Mouse (Mus musculus): ENCODE results near the gene Pogk. TPM values are rescaled to one million over a fixed set of nuclear protein-coding genes. Genes with fewer than 3 reads are reported as not detected.

Pogk gene
- total and polyA plus RNA-seq, 3 experiments: 4.9 to 10.4 (median 7.3) TPM

GRCm38 (mm10) chr1:166362659-166363058 is 47.0 kb downstream of the Pogk start:
- no peak overlapping the region for H3K9ac ChIP-seq (ENCODE audit: insufficient read depth, low read depth)
- H3K4me1 ChIP-seq (ENCODE audit: control insufficient read depth in 1 of 2, insufficient read depth in 2 of 2): peaks cover 4 to 15% of the 10 kb centered on the region in 2 experiments
- no peak overlapping the region for H3K4me2 ChIP-seq (ENCODE audit: insufficient read depth, low read depth, poor library complexity, severe bottlenecking)
- in situ Hi-C loops (cut with MboI; ENCODE audit: low pct_ligation_motif_present, low pct_unique_long_range_greater_than_20kb, low sequenced_read_pairs) (no loop called here), dilution Hi-C loops (cut with MboI; ENCODE audit: extremely low pct_ligation_motif_present, extremely low pct_unique_long_range_greater_than_20kb, low sequenced_read_pairs) (no loop called here)
- TF ChIP-seq ZMIZ1 (IDR thresholded peaks at IDR 0.05; ENCODE audit: low read depth, low read length): no peak
- TF ChIP-seq E2F4 (IDR thresholded peaks at IDR 0.05; ENCODE audit: insufficient replicate concordance, low read depth, low read length): no peak
- no peak for TF ChIP-seq SIN3A (IDR thresholded peaks at IDR 0.05; ENCODE audit: low read length)
- no peak for TF ChIP-seq NELFE (IDR thresholded peaks at IDR 0.05; ENCODE audit: low read depth, low read length)
- TF ChIP-seq MXI1 (IDR thresholded peaks at IDR 0.05; ENCODE audit: low read depth, low read length): no peak
- no peak for TF ChIP-seq ZNF384 (IDR thresholded peaks at IDR 0.05; ENCODE audit: low read depth, low read length)
- no peak for TF ChIP-seq MYC (IDR thresholded peaks at IDR 0.05; ENCODE audit: low read depth, low read length)
- no peak for TF ChIP-seq CHD1 (IDR thresholded peaks at IDR 0.05; ENCODE audit: low read depth, low read length)
- TF ChIP-seq MAFK (IDR thresholded peaks at IDR 0.05; ENCODE audit: insufficient replicate concordance, low read length): no peak
- no peak for TF ChIP-seq PAX5 (IDR thresholded peaks at IDR 0.05; ENCODE audit: low read length)
- TF ChIP-seq TBP (conservative IDR thresholded peaks at IDR 0.05; ENCODE audit: low read depth, low read length): no peak
- TF ChIP-seq ZC3H11A (IDR thresholded peaks at IDR 0.05; ENCODE audit: low read depth, low read length): no peak
- TF ChIP-seq EP300 (IDR thresholded peaks at IDR 0.05; ENCODE audit: low read length): no peak
- no peaks in the 10 kb centered on the region for H3K36me3 ChIP-seq (replicated peaks in 1 of 2; ENCODE audit: control insufficient read depth in 1 of 2, insufficient read depth in 1 of 2, low read length in 1 of 2)
- H3K4me3 ChIP-seq (replicated peaks in 1 of 3; ENCODE audit: low read depth in 2 of 3, low read length in 2 of 3, poor library complexity in 1 of 3): no peak overlapping the region
- H3K79me2 ChIP-seq (replicated peaks; ENCODE audit: control insufficient read depth, extremely low read depth, insufficient read depth, poor library complexity, severe bottlenecking): no peaks in the 10 kb centered on the region
- no peaks in the 10 kb centered on the region for H3K9me3 ChIP-seq (replicated peaks; ENCODE audit: low read length)
- H3K27me3 ChIP-seq (replicated peaks): peaks cover 2% of the 10 kb centered on the region
- no peak for DNase-seq (ENCODE audit: extremely low read depth)
- no peak overlapping the region for H3K27ac ChIP-seq (ENCODE audit: insufficient read depth, low read depth)

GRCm38 (mm10) chr1:166361842-166362241 is 47.8 kb downstream of the Pogk start:
- TF ChIP-seq HCFC1 (IDR thresholded peaks at IDR 0.05; ENCODE audit: low read depth, low read length) (no peak), MAZ (IDR thresholded peaks at IDR 0.05; ENCODE audit: low read depth, low read length) (no peak), JUN (IDR thresholded peaks at IDR 0.05; ENCODE audit: insufficient read depth, low read depth, low read length) (no peak), ZNF384 (IDR thresholded peaks at IDR 0.05; ENCODE audit: low read depth, low read length) (no peak), MAFK (IDR thresholded peaks at IDR 0.05; ENCODE audit: insufficient replicate concordance, low read length) (no peak), CTCF (conservative IDR thresholded peaks at IDR 0.05 in 1 of 2, IDR thresholded peaks at IDR 0.05 in 1 of 2; ENCODE audit: low read depth in 2 of 2, low read length in 2 of 2) (peak in 1 of 2 experiments; percentile 17; a peak in 1 of 4 replicates)
- peaks cover 4 to 15% of the 10 kb centered on the region in 2 experiments for H3K4me1 ChIP-seq (ENCODE audit: control insufficient read depth in 1 of 2, insufficient read depth in 2 of 2)
- dilution Hi-C loops (cut with MboI; ENCODE audit: extremely low pct_ligation_motif_present, extremely low pct_unique_long_range_greater_than_20kb, low sequenced_read_pairs) (no loop called here), in situ Hi-C loops (cut with MboI; ENCODE audit: low pct_ligation_motif_present, low pct_unique_long_range_greater_than_20kb, low sequenced_read_pairs) (no loop called here)
- no peak overlapping the region for H3K9ac ChIP-seq (ENCODE audit: insufficient read depth, low read depth)
- H3K36me3 ChIP-seq (replicated peaks in 1 of 2; ENCODE audit: control insufficient read depth in 1 of 2, insufficient read depth in 1 of 2, low read length in 1 of 2): no peaks in the 10 kb centered on the region
- H3K9me3 ChIP-seq (replicated peaks; ENCODE audit: low read length): no peaks in the 10 kb centered on the region
- peaks cover 2% of the 10 kb centered on the region for H3K27me3 ChIP-seq (replicated peaks)
- no peak overlapping the region for H3K27ac ChIP-seq (ENCODE audit: insufficient read depth, low read depth)
- H3K4me2 ChIP-seq (ENCODE audit: insufficient read depth, low read depth, poor library complexity, severe bottlenecking): peak overlapping the region; percentile 70
- H3K4me3 ChIP-seq (replicated peaks in 1 of 3; ENCODE audit: low read depth in 2 of 3, low read length in 2 of 3, poor library complexity in 1 of 3): no peak overlapping the region
- H3K79me2 ChIP-seq (replicated peaks; ENCODE audit: control insufficient read depth, extremely low read depth, insufficient read depth, poor library complexity, severe bottlenecking): no peaks in the 10 kb centered on the region
- no peak for DNase-seq (ENCODE audit: extremely low read depth)

Measured in CH12.LX (cell line).